ENCODE assay signal across 30 mouse cellular contexts in genomic region chr15:98957475-98957874, GRCm38 (mm10). TPM values are rescaled to one million over a fixed set of nuclear protein-coding genes. Genes with fewer than 3 reads are reported as not detected.
DNase-seq lines count a peak whose midpoint lies in the region; ATAC-seq and TF ChIP-seq lines count a peak whose summit lies in the region.
"Had no signal": no experiment of that assay in that cellular context is flagged by ENCODE, and none has a peak within 500 bp of the region (broad histone marks: within the 10 kb centered on the region; RNA-seq: fewer than 3 reads in every experiment).

No protein-coding gene starts in this region.

- H3K79me2 ChIP-seq in myocyte (ENCODE audit: control insufficient read depth, insufficient read depth): peaks cover 8% of the 10 kb centered on the region

- H3K9me3 ChIP-seq in forebrain, embryonic 15.5 days: no peaks in the 10 kb centered on the region
- no peaks in the 10 kb centered on the region for H3K9me3 ChIP-seq in forebrain, embryonic 14.5 days (replicated peaks; ENCODE audit: control insufficient read depth, low read length)
- no peaks in the 10 kb centered on the region for H3K9me3 ChIP-seq in lung, postnatal 0 days (ENCODE audit: low read length)
- H3K9me3 ChIP-seq in neural tube, embryonic 14.5 days (ENCODE audit: control insufficient read depth, low read length): no peaks in the 10 kb centered on the region
- H3K9me3 ChIP-seq in midbrain, embryonic 15.5 days: no peaks in the 10 kb centered on the region
- H3K9me3 ChIP-seq: embryonic facial prominence, embryonic 13.5 days; embryonic facial prominence, embryonic 15.5 days; forebrain, embryonic 10.5 days; forebrain, embryonic 12.5 days; G1E had no signal

- no peaks in the 10 kb centered on the region for H3K36me3 ChIP-seq in forebrain, embryonic 15.5 days
- no peaks in the 10 kb centered on the region for H3K36me3 ChIP-seq in forebrain, embryonic 14.5 days (ENCODE audit: control insufficient read depth, insufficient read depth, low read length)
- H3K36me3 ChIP-seq in lung, postnatal 0 days (ENCODE audit: insufficient read depth, low read length): no peaks in the 10 kb centered on the region
- H3K36me3 ChIP-seq in neural tube, embryonic 14.5 days (ENCODE audit: control insufficient read depth, insufficient read depth, low read length): no peaks in the 10 kb centered on the region
- no peaks in the 10 kb centered on the region for H3K36me3 ChIP-seq in myocyte (ENCODE audit: control insufficient read depth, insufficient read depth)
- no peaks in the 10 kb centered on the region for H3K36me3 ChIP-seq in midbrain, embryonic 15.5 days (replicated peaks)
- H3K36me3 ChIP-seq: embryonic facial prominence, embryonic 13.5 days; embryonic facial prominence, embryonic 15.5 days; forebrain, embryonic 10.5 days; forebrain, embryonic 12.5 days; G1E had no signal

- DNase-seq in forebrain, embryonic 14.5 days (ENCODE audit: low spot score): no peak
- DNase-seq in lung, postnatal 0 days (ENCODE audit: low spot score): peak; percentile 46
- DNase-seq in lung, postnatal 36 days: no peak
- DNase-seq in neural tube, embryonic 10.5 days (ENCODE audit: extremely low spot score, low spot score): no peak
- DNase-seq: adrenal gland, adult 8-10 months; adrenal gland, postnatal 14 days; adrenal gland, postnatal 36 days; B cell, adult 2 months; cerebellum, adult 11-12 months; cerebellum, adult 2 months; cerebellum, adult 9-10 months; cerebellum, postnatal 10 days; cerebellum, postnatal 25 days; embryo, embryonic 11 days had no signal

- no peak for TF ChIP-seq EP300 in lung, postnatal 0 days (IDR thresholded peaks at IDR 0.05)

- no peaks in the 10 kb centered on the region for H3K27me3 ChIP-seq in forebrain, embryonic 15.5 days
- no peaks in the 10 kb centered on the region for H3K27me3 ChIP-seq in forebrain, embryonic 14.5 days (replicated peaks; ENCODE audit: control insufficient read depth, insufficient read depth, low read length)
- no peaks in the 10 kb centered on the region for H3K27me3 ChIP-seq in lung, postnatal 0 days (replicated peaks; ENCODE audit: insufficient read depth, low read length)
- no peaks in the 10 kb centered on the region for H3K27me3 ChIP-seq in neural tube, embryonic 14.5 days (ENCODE audit: control insufficient read depth, insufficient read depth, low read length)
- no peaks in the 10 kb centered on the region for H3K27me3 ChIP-seq in myocyte (ENCODE audit: control insufficient read depth, insufficient read depth, insufficient read length)
- no peaks in the 10 kb centered on the region for H3K27me3 ChIP-seq in midbrain, embryonic 15.5 days (replicated peaks)
- H3K27me3 ChIP-seq: CH12.LX; embryonic facial prominence, embryonic 13.5 days; embryonic facial prominence, embryonic 15.5 days; forebrain, embryonic 12.5 days; Patski had no signal

- TF ChIP-seq POLR2A in myocyte (IDR thresholded peaks at IDR 0.05; ENCODE audit: insufficient read length, low read depth): no peak

- H3K4me3 ChIP-seq in forebrain, embryonic 15.5 days: no peak overlapping the region
- H3K4me3 ChIP-seq in forebrain, embryonic 14.5 days (ENCODE audit: low read depth, low read length): no peak overlapping the region
- no peak overlapping the region for H3K4me3 ChIP-seq in lung, postnatal 0 days (ENCODE audit: low read depth, low read length)
- no peak overlapping the region for H3K4me3 ChIP-seq in neural tube, embryonic 14.5 days (ENCODE audit: low read depth, low read length)
- H3K4me3 ChIP-seq in myocyte: no peak overlapping the region
- H3K4me3 ChIP-seq in midbrain, embryonic 15.5 days: no peak overlapping the region
- H3K4me3 ChIP-seq: embryonic facial prominence, embryonic 13.5 days; embryonic facial prominence, embryonic 15.5 days; erythroblast, embryonic 14.5 days; forebrain, embryonic 10.5 days; forebrain, embryonic 12.5 days had no signal

- no peak for TF ChIP-seq CTCF in lung, postnatal 0 days (IDR thresholded peaks at IDR 0.05)

- no peak overlapping the region for H3K4me2 ChIP-seq in forebrain, embryonic 15.5 days (replicated peaks)
- no peak overlapping the region for H3K4me2 ChIP-seq in forebrain, embryonic 14.5 days (ENCODE audit: low read length)
- no peak overlapping the region for H3K4me2 ChIP-seq in lung, postnatal 0 days (replicated peaks; ENCODE audit: low read depth, low read length)
- H3K4me2 ChIP-seq in neural tube, embryonic 14.5 days (ENCODE audit: low read depth, low read length): no peak overlapping the region
- no peak overlapping the region for H3K4me2 ChIP-seq in myocyte (ENCODE audit: low read depth)
- no peak overlapping the region for H3K4me2 ChIP-seq in midbrain, embryonic 15.5 days
- H3K4me2 ChIP-seq: embryonic facial prominence, embryonic 13.5 days; embryonic facial prominence, embryonic 15.5 days; forebrain, embryonic 12.5 days had no signal

- 85% methylated on average over 5 of the region's 5 CpGs for WGBS in forebrain, embryonic 15.5 days
- WGBS in forebrain, embryonic 14.5 days: 80% methylated on average over 5 of the region's 5 CpGs
- 40% methylated on average over 5 of the region's 5 CpGs for WGBS in lung, postnatal 0 days
- 81% methylated on average over 5 of the region's 5 CpGs for WGBS in neural tube, embryonic 14.5 days
- 91% methylated on average over 5 of the region's 5 CpGs for WGBS in midbrain, embryonic 15.5 days

- H3K9ac ChIP-seq in forebrain, embryonic 15.5 days (replicated peaks): no peak overlapping the region
- H3K9ac ChIP-seq in forebrain, embryonic 14.5 days (ENCODE audit: low read length): no peak overlapping the region
- no peak overlapping the region for H3K9ac ChIP-seq in lung, postnatal 0 days (replicated peaks; ENCODE audit: low read depth)
- H3K9ac ChIP-seq in neural tube, embryonic 14.5 days (replicated peaks; ENCODE audit: low read depth, low read length): no peak overlapping the region
- no peak overlapping the region for H3K9ac ChIP-seq in midbrain, embryonic 15.5 days
- H3K9ac ChIP-seq: embryonic facial prominence, embryonic 13.5 days; embryonic facial prominence, embryonic 15.5 days; forebrain, embryonic 12.5 days had no signal

- ATAC-seq in forebrain, embryonic 15.5 days (replicated peaks): no peak
- no peak for ATAC-seq in forebrain, embryonic 14.5 days
- no peak for ATAC-seq in lung, postnatal 0 days
- ATAC-seq in neural tube, embryonic 14.5 days (ENCODE audit: low read depth): no peak
- ATAC-seq in midbrain, embryonic 15.5 days (replicated peaks): no peak
- ATAC-seq: activated CD4-positive, CD25-positive, alpha-beta regulatory T cell, adult 4 months; CD4-positive, CD25-positive, alpha-beta regulatory T cell, adult 4 months; forebrain, embryonic 16.5 days; Patski had no signal

- peak overlapping the region; percentile 31; the same call in 1 of the 2 replicates for H3K27ac ChIP-seq in forebrain, embryonic 15.5 days (replicated peaks)
- H3K27ac ChIP-seq in forebrain, embryonic 14.5 days (ENCODE audit: low read depth, low read length): no peak overlapping the region
- no peak overlapping the region for H3K27ac ChIP-seq in lung, postnatal 0 days (ENCODE audit: low read length)
- 0 out of 2 replicates have a peak overlapping the region, but pooled peaks have one; percentile 39 for H3K27ac ChIP-seq in neural tube, embryonic 14.5 days (ENCODE audit: low read depth, low read length)
- H3K27ac ChIP-seq in midbrain, embryonic 15.5 days: no peak overlapping the region
- H3K27ac ChIP-seq: embryonic facial prominence, embryonic 13.5 days; embryonic facial prominence, embryonic 15.5 days; forebrain, embryonic 10.5 days; forebrain, embryonic 12.5 days had no signal

- no peak overlapping the region for H3ac ChIP-seq in myocyte (ENCODE audit: control insufficient read depth, insufficient read length)

- H3K4me1 ChIP-seq in forebrain, embryonic 15.5 days: peaks cover 9% of the 10 kb centered on the region; the same call in 1 of the 2 replicates
- peaks cover 5% of the 10 kb centered on the region for H3K4me1 ChIP-seq in forebrain, embryonic 14.5 days (ENCODE audit: control insufficient read depth, insufficient read depth, low read length)
- H3K4me1 ChIP-seq in lung, postnatal 0 days (ENCODE audit: insufficient read depth, low read depth, low read length): no peaks in the 10 kb centered on the region
- H3K4me1 ChIP-seq in neural tube, embryonic 14.5 days (ENCODE audit: control insufficient read depth, insufficient read depth, low read length): peaks cover 13% of the 10 kb centered on the region; the same call in 1 of the 2 replicates
- peaks cover 9% of the 10 kb centered on the region for H3K4me1 ChIP-seq in midbrain, embryonic 15.5 days

RNA-seq across cellular contexts. Expression of gene Tuba1a, which starts 4.0 kb away (rescaled TPM):
- 14,933 and 15,115 TPM in 2 replicates for polyA plus RNA-seq in forebrain, embryonic 15.5 days (2015; fragmentation: Nextera tagmentation; extraction: Ambion mirVana)
- 18,182 and 18,289 TPM in 2 replicates for polyA plus RNA-seq in forebrain, embryonic 14.5 days (2014; fragmentation: Nextera tagmentation; extraction: Ambion mirVana)
- 881 and 945 TPM in 2 replicates for polyA plus RNA-seq in lung, postnatal 0 days (2015; fragmentation: Nextera tagmentation; extraction: Ambion mirVana)
- 13,706 and 14,496 TPM in 2 replicates for polyA plus RNA-seq in neural tube, embryonic 14.5 days (2014; fragmentation: Nextera tagmentation; extraction: Ambion mirVana)
- 3,074 TPM for polyA plus RNA-seq in myocyte (2012; fragmentation: generic; extraction: Trizol)
- polyA plus RNA-seq in midbrain, embryonic 15.5 days (2015; fragmentation: Nextera tagmentation; extraction: Ambion mirVana): 17,671 and 17,732 TPM in 2 replicates

RNA-seq across cellular contexts. Expression of gene Gm49450, which starts 4.1 kb away (rescaled TPM):
- not detected in 2 replicates for polyA plus RNA-seq in forebrain, embryonic 15.5 days (2015; fragmentation: Nextera tagmentation; extraction: Ambion mirVana)
- polyA plus RNA-seq in forebrain, embryonic 14.5 days (2014; fragmentation: Nextera tagmentation; extraction: Ambion mirVana): not detected in 2 replicates
- not detected in 2 replicates for polyA plus RNA-seq in lung, postnatal 0 days (2015; fragmentation: Nextera tagmentation; extraction: Ambion mirVana)
- polyA plus RNA-seq in neural tube, embryonic 14.5 days (2014; fragmentation: Nextera tagmentation; extraction: Ambion mirVana): not detected in 2 replicates
- 0.84 TPM for polyA plus RNA-seq in myocyte (2012; fragmentation: generic; extraction: Trizol)
- not detected in 2 replicates for polyA plus RNA-seq in midbrain, embryonic 15.5 days (2015; fragmentation: Nextera tagmentation; extraction: Ambion mirVana)
- polyA plus RNA-seq: activated CD4-positive, CD25-positive, alpha-beta regulatory T cell, adult 4 months; CD4-positive, CD25-positive, alpha-beta regulatory T cell, adult 4 months; embryonic facial prominence, embryonic 11.5 days; embryonic facial prominence, embryonic 13.5 days; embryonic facial prominence, embryonic 15.5 days; erythroblast, embryonic 14.5 days; forebrain, embryonic 10.5 days; forebrain, embryonic 12.5 days; forebrain, embryonic 16.5 days; G1E; Patski had no signal

RNA-seq across cellular contexts. Expression of gene Tuba1b, which starts 23.1 kb away (rescaled TPM):
- polyA plus RNA-seq in forebrain, embryonic 15.5 days (2015; fragmentation: Nextera tagmentation; extraction: Ambion mirVana): 1,138 and 1,204 TPM in 2 replicates
- polyA plus RNA-seq in forebrain, embryonic 14.5 days (2014; fragmentation: Nextera tagmentation; extraction: Ambion mirVana): 1,499 and 1,719 TPM in 2 replicates
- polyA plus RNA-seq in lung, postnatal 0 days (2015; fragmentation: Nextera tagmentation; extraction: Ambion mirVana): 415 and 427 TPM in 2 replicates
- polyA plus RNA-seq in neural tube, embryonic 14.5 days (2014; fragmentation: Nextera tagmentation; extraction: Ambion mirVana): 1,186 and 1,301 TPM in 2 replicates
- 2,204 TPM for polyA plus RNA-seq in myocyte (2012; fragmentation: generic; extraction: Trizol)
- 1,136 and 1,188 TPM in 2 replicates for polyA plus RNA-seq in midbrain, embryonic 15.5 days (2015; fragmentation: Nextera tagmentation; extraction: Ambion mirVana)

RNA-seq across cellular contexts. Expression of gene Lmbr1l, which starts 39.4 kb away (rescaled TPM):
- 43.2 and 45.2 TPM in 2 replicates for polyA plus RNA-seq in forebrain, embryonic 15.5 days (2015; fragmentation: Nextera tagmentation; extraction: Ambion mirVana)
- polyA plus RNA-seq in forebrain, embryonic 14.5 days (2014; fragmentation: Nextera tagmentation; extraction: Ambion mirVana): 10.9 TPM in 2 replicates
- 16.5 and 17.0 TPM in 2 replicates for polyA plus RNA-seq in lung, postnatal 0 days (2015; fragmentation: Nextera tagmentation; extraction: Ambion mirVana)
- 7.3 and 10.5 TPM in 2 replicates for polyA plus RNA-seq in neural tube, embryonic 14.5 days (2014; fragmentation: Nextera tagmentation; extraction: Ambion mirVana)
- 33.4 TPM for polyA plus RNA-seq in myocyte (2012; fragmentation: generic; extraction: Trizol)
- polyA plus RNA-seq in midbrain, embryonic 15.5 days (2015; fragmentation: Nextera tagmentation; extraction: Ambion mirVana): 35.5 and 38.3 TPM in 2 replicates

RNA-seq across cellular contexts. Expression of gene Dhh, which starts 59.1 kb away (rescaled TPM):
- 0.52 and 0.68 TPM in 2 replicates for polyA plus RNA-seq in forebrain, embryonic 15.5 days (2015; fragmentation: Nextera tagmentation; extraction: Ambion mirVana)
- 0.18 and 0.36 TPM in 2 replicates for polyA plus RNA-seq in forebrain, embryonic 14.5 days (2014; fragmentation: Nextera tagmentation; extraction: Ambion mirVana)
- 5.1 and 6.6 TPM in 2 replicates for polyA plus RNA-seq in lung, postnatal 0 days (2015; fragmentation: Nextera tagmentation; extraction: Ambion mirVana)
- polyA plus RNA-seq in neural tube, embryonic 14.5 days (2014; fragmentation: Nextera tagmentation; extraction: Ambion mirVana): 0.32 and 2.0 TPM in 2 replicates
- polyA plus RNA-seq in myocyte (2012; fragmentation: generic; extraction: Trizol): 0.11 TPM
- polyA plus RNA-seq in midbrain, embryonic 15.5 days (2015; fragmentation: Nextera tagmentation; extraction: Ambion mirVana): 0.35 and 0.73 TPM in 2 replicates
- polyA plus RNA-seq: CD4-positive, CD25-positive, alpha-beta regulatory T cell, adult 4 months; erythroblast, embryonic 14.5 days; G1E; Patski had no signal

Comparison
In these comparisons a context has a peak if more than half of its experiments do, and no peak if none do; other contexts are left out.
1. H3K27ac ChIP-seq: peak in forebrain, embryonic 15.5 days (single experiment) and neural tube, embryonic 14.5 days (single experiment); none in forebrain, embryonic 14.5 days (single experiment), lung, postnatal 0 days (single experiment) and midbrain, embryonic 15.5 days (single experiment).